Mouse (Mus musculus): ENCODE data around the gene Zfp143. TPM values are rescaled to one million over a fixed set of nuclear protein-coding genes. Genes with fewer than 3 reads are reported as not detected.
"Not testable (repeated sequence)": the region's sequence is repeated elsewhere in the genome, so short reads cannot be mapped to it uniquely, and the experiment has no call there.

Gene Zfp143
- polyA plus RNA-seq, 1 experiment, result 0.13 TPM

- peaks cover 36% of the 10 kb centered on the region for H3K36me3 ChIP-seq (ENCODE audit: control insufficient read depth)
- no peaks in the 10 kb centered on the region for H3K27me3 ChIP-seq (ENCODE audit: control insufficient read depth)
- no peaks in the 10 kb centered on the region for H3K9me3 ChIP-seq (ENCODE audit: control insufficient read depth, low read length)
- TF ChIP-seq GATA1 (IDR thresholded peaks at IDR 0.05; ENCODE audit: low read length), result no peak
- TF ChIP-seq TAL1 (IDR thresholded peaks at IDR 0.05; ENCODE audit: low read length), result no peak
- peaks cover 35% of the 10 kb centered on the region for H3K4me1 ChIP-seq (ENCODE audit: control insufficient read depth)
- H3K4me3 ChIP-seq (replicated peaks), result peak overlapping the region; percentile 99
Measured at GRCm38 (mm10) chr7:110122565-110123422, 61.8 kb downstream of the Zfp143 start.

- H3K4me1 ChIP-seq (ENCODE audit: control insufficient read depth), result peaks cover 35% of the 10 kb centered on the region
- TF ChIP-seq TAL1 (IDR thresholded peaks at IDR 0.05; ENCODE audit: low read length) (no peak), GATA1 (IDR thresholded peaks at IDR 0.05; ENCODE audit: low read length) (no peak)
- peak overlapping the region; percentile 99 for H3K4me3 ChIP-seq (replicated peaks)
- no peaks in the 10 kb centered on the region for H3K9me3 ChIP-seq (ENCODE audit: control insufficient read depth, low read length)
- peaks cover 48% of the 10 kb centered on the region for H3K36me3 ChIP-seq (ENCODE audit: control insufficient read depth)
- H3K27me3 ChIP-seq (ENCODE audit: control insufficient read depth), result no peaks in the 10 kb centered on the region
Measured at GRCm38 (mm10) chr7:110123844-110124555, 63.0 kb downstream of the Zfp143 start.

- H3K4me3 ChIP-seq (replicated peaks), result no peak overlapping the region
- no peaks in the 10 kb centered on the region for H3K9me3 ChIP-seq (ENCODE audit: control insufficient read depth, low read length)
- H3K36me3 ChIP-seq (ENCODE audit: control insufficient read depth), result peaks cover 94% of the 10 kb centered on the region
- H3K4me1 ChIP-seq (ENCODE audit: control insufficient read depth), result peaks cover 17% of the 10 kb centered on the region
- TF ChIP-seq GATA1 (IDR thresholded peaks at IDR 0.05; ENCODE audit: low read length) (no peak), TAL1 (IDR thresholded peaks at IDR 0.05; ENCODE audit: low read length) (no peak)
- no peaks in the 10 kb centered on the region for H3K27me3 ChIP-seq (ENCODE audit: control insufficient read depth)
Measured at GRCm38 (mm10) chr7:110128566-110128965, 67.5 kb downstream of the Zfp143 start.

- H3K4me1 ChIP-seq (ENCODE audit: control insufficient read depth); H3K4me3 ChIP-seq (replicated peaks); H3K27me3 ChIP-seq (ENCODE audit: control insufficient read depth); H3K9me3 ChIP-seq (ENCODE audit: control insufficient read depth, low read length): not testable (repeated sequence)
- H3K36me3 ChIP-seq (ENCODE audit: control insufficient read depth), result peaks cover 99% of the 10 kb centered on the region
Measured at GRCm38 (mm10) chr7:110132272-110132671, 71.3 kb downstream of the Zfp143 start.

GRCm38 (mm10) chr7:110133988-110134387, 73.0 kb downstream of the Zfp143 start:
- Histone ChIP-seq H3K9me3 (ENCODE audit: control insufficient read depth, low read length) (no peaks in the 10 kb centered on the region), H3K4me1 (ENCODE audit: control insufficient read depth) (no peaks in the 10 kb centered on the region; the same call in 1 of the 2 replicates), H3K4me3 (replicated peaks) (no peak overlapping the region), H3K27me3 (ENCODE audit: control insufficient read depth) (no peaks in the 10 kb centered on the region), H3K36me3 (ENCODE audit: control insufficient read depth) (peaks cover 99% of the 10 kb centered on the region)
- TF ChIP-seq GATA1 (IDR thresholded peaks at IDR 0.05; ENCODE audit: low read length) (no peak), TAL1 (IDR thresholded peaks at IDR 0.05; ENCODE audit: low read length) (no peak)

- Histone ChIP-seq H3K4me3 (replicated peaks) (no peak overlapping the region), H3K27me3 (ENCODE audit: control insufficient read depth) (no peaks in the 10 kb centered on the region), H3K4me1 (ENCODE audit: control insufficient read depth) (no peaks in the 10 kb centered on the region; the same call in 1 of the 2 replicates), H3K36me3 (ENCODE audit: control insufficient read depth) (peaks cover 99% of the 10 kb centered on the region), H3K9me3 (ENCODE audit: control insufficient read depth, low read length) (no peaks in the 10 kb centered on the region)
- no peak for TF ChIP-seq TAL1 (IDR thresholded peaks at IDR 0.05; ENCODE audit: low read length)
- no peak for TF ChIP-seq GATA1 (IDR thresholded peaks at IDR 0.05; ENCODE audit: low read length)
Measured at GRCm38 (mm10) chr7:110138538-110138937, 77.5 kb downstream of the Zfp143 start.

GRCm38 (mm10) chr7:110143863-110144262, 82.8 kb downstream of the Zfp143 start:
- no peak overlapping the region for H3K4me3 ChIP-seq (replicated peaks)
- H3K4me1 ChIP-seq (ENCODE audit: control insufficient read depth), result no peaks in the 10 kb centered on the region
- H3K27me3 ChIP-seq (ENCODE audit: control insufficient read depth), result no peaks in the 10 kb centered on the region
- H3K36me3 ChIP-seq (ENCODE audit: control insufficient read depth), result peaks cover 72% of the 10 kb centered on the region
- TF ChIP-seq GATA1 (IDR thresholded peaks at IDR 0.05; ENCODE audit: low read length) (no peak), TAL1 (IDR thresholded peaks at IDR 0.05; ENCODE audit: low read length) (no peak)
- no peaks in the 10 kb centered on the region for H3K9me3 ChIP-seq (ENCODE audit: control insufficient read depth, low read length)

Other genes starting within 250 kb of the Zfp143 start
- not detected in 2 replicates for gene Scube2, start 195.5 kb upstream of the Zfp143 start, polyA plus RNA-seq (2012)
- 0.45 and 0.60 TPM in 2 replicates for gene Dennd5a, start 100.7 kb upstream of the Zfp143 start, polyA plus RNA-seq (2012)
- 1.0 and 1.3 TPM in 2 replicates for gene Tmem41b, start 74.3 kb upstream of the Zfp143 start, polyA plus RNA-seq (2012)
- gene Ipo7, start 42.9 kb upstream of the Zfp143 start, polyA plus RNA-seq (2012), result 0.84 and 1.4 TPM in 2 replicates
- gene Wee1, start 60.8 kb downstream of the Zfp143 start, polyA plus RNA-seq (2012), result 0.69 and 1.1 TPM in 2 replicates
- gene Swap70, start 160.5 kb downstream of the Zfp143 start, polyA plus RNA-seq (2012), result 0.33 and 0.42 TPM in 2 replicates